8 mouse cellular contexts compared by ENCODE assay signal in genomic region chr15:12037217-12037616, GRCm38 (mm10). TPM values are rescaled to one million over a fixed set of nuclear protein-coding genes. Genes with fewer than 3 reads are reported as not detected.
A peak's percentile ranks its signal among the peaks of the same experiment; 100 is the strongest.
DNase-seq lines count a peak whose midpoint lies in the region; ATAC-seq and TF ChIP-seq lines count a peak whose summit lies in the region.

No protein-coding gene starts in this region.

- H3K27ac ChIP-seq in kidney, adult 2 months (ENCODE audit: insufficient read depth, low read depth, low read length), result no peak overlapping the region
- H3K27ac ChIP-seq in kidney, embryonic 15.5 days, result no peak overlapping the region
- peak overlapping the region; percentile 83 for H3K27ac ChIP-seq in ES-Bruce4 (ENCODE audit: insufficient read depth, low read length)
- H3K27ac ChIP-seq in liver, embryonic 11.5 days (ENCODE audit: low read depth, low read length), result no peak overlapping the region

- no peak overlapping the region for H3K4me3 ChIP-seq in kidney, adult 2 months (ENCODE audit: insufficient read depth, low read depth, low read length)
- no peak overlapping the region for H3K4me3 ChIP-seq in kidney, embryonic 15.5 days (replicated peaks)
- H3K4me3 ChIP-seq in ES-Bruce4 (ENCODE audit: low read depth, low read length), result peak overlapping the region; percentile 61
- no peak overlapping the region for H3K4me3 ChIP-seq in liver, embryonic 11.5 days (ENCODE audit: low read depth, low read length)

- no peak for TF ChIP-seq POLR2A in kidney, adult 2 months (IDR thresholded peaks at IDR 0.05; ENCODE audit: low read depth, low read length)
- TF ChIP-seq POLR2A in ES-Bruce4 (IDR thresholded peaks at IDR 0.05; ENCODE audit: insufficient read depth, low read length), result no peak

- TF ChIP-seq CTCF in kidney, adult 2 months (conservative IDR thresholded peaks at IDR 0.05; ENCODE audit: insufficient read depth, insufficient read length, low read depth, low read length), result peak; percentile 59
- TF ChIP-seq CTCF in ES-Bruce4 (IDR thresholded peaks at IDR 0.05; ENCODE audit: low read depth, low read length), result peak; percentile 54

- TF ChIP-seq EP300 in ES-Bruce4 (IDR thresholded peaks at IDR 0.05; ENCODE audit: insufficient read depth, low read depth, low read length), result peak; percentile 64

- H3K4me1 ChIP-seq in kidney, adult 2 months (ENCODE audit: control insufficient read depth, insufficient read depth, low read length), result no peaks in the 10 kb centered on the region
- no peaks in the 10 kb centered on the region for H3K4me1 ChIP-seq in kidney, embryonic 15.5 days
- no peaks in the 10 kb centered on the region for H3K4me1 ChIP-seq in ES-Bruce4 (ENCODE audit: control insufficient read depth, insufficient read depth, low read length)
- no peaks in the 10 kb centered on the region; the same call in 1 of the 2 replicates for H3K4me1 ChIP-seq in liver, embryonic 11.5 days (replicated peaks; ENCODE audit: control insufficient read depth, insufficient read depth, low read length)

- DNase-seq in kidney, adult 2 months, result peak; percentile 9
- DNase-seq in liver, embryonic 11.5 days (ENCODE audit: low spot score), result no peak
- peak; percentile 21 for DNase-seq in skeletal muscle tissue, adult 2 months (ENCODE audit: low read depth, low spot score)
- DNase-seq in right cerebral cortex, postnatal 10 days (ENCODE audit: low spot score in 2 of 2), result no peak
- no peak for DNase-seq in heart, adult 8-10 months (ENCODE audit: low spot score)
- DNase-seq in cerebellum, adult 9-10 months, result no peak

- no peak overlapping the region for H3K9ac ChIP-seq in kidney, embryonic 15.5 days
- H3K9ac ChIP-seq in ES-Bruce4 (ENCODE audit: low read depth, poor library complexity, severe bottlenecking), result peak overlapping the region; percentile 67
- no peak overlapping the region for H3K9ac ChIP-seq in liver, embryonic 11.5 days (ENCODE audit: low read depth, low read length)

- WGBS in kidney, adult 2 months, result 51% methylated on average over 7 of the region's 7 CpGs
- 53% methylated on average over 7 of the region's 7 CpGs for WGBS in kidney, embryonic 15.5 days
- 39% methylated on average over 7 of the region's 7 CpGs for WGBS in liver, embryonic 11.5 days

- H3K9me3 ChIP-seq in kidney, embryonic 15.5 days (replicated peaks), result no peaks in the 10 kb centered on the region
- H3K9me3 ChIP-seq in ES-Bruce4 (replicated peaks; ENCODE audit: control insufficient read depth, insufficient read depth, low read length, poor library complexity, severe bottlenecking), result no peaks in the 10 kb centered on the region
- no peaks in the 10 kb centered on the region for H3K9me3 ChIP-seq in liver, embryonic 11.5 days (ENCODE audit: control insufficient read depth, low read length)

- no peak for ATAC-seq in kidney, embryonic 15.5 days (replicated peaks; ENCODE audit: low FRiP score)
- ATAC-seq in liver, embryonic 11.5 days (replicated peaks; ENCODE audit: low FRiP score), result 0 out of 2 replicates have a peak, but pooled peaks have one; percentile 38

- H3K27me3 ChIP-seq in kidney, adult 2 months (replicated peaks; ENCODE audit: control insufficient read depth, insufficient read depth, low read length), result no peaks in the 10 kb centered on the region
- no peaks in the 10 kb centered on the region for H3K27me3 ChIP-seq in kidney, embryonic 15.5 days
- H3K27me3 ChIP-seq in ES-Bruce4 (ENCODE audit: control insufficient read depth, insufficient read depth, low read length, poor library complexity, severe bottlenecking), result no peaks in the 10 kb centered on the region
- H3K27me3 ChIP-seq in liver, embryonic 11.5 days (replicated peaks; ENCODE audit: control insufficient read depth, insufficient read depth, low read length), result no peaks in the 10 kb centered on the region

- no peak overlapping the region for H3K4me2 ChIP-seq in kidney, embryonic 15.5 days
- H3K4me2 ChIP-seq in liver, embryonic 11.5 days, result no peak overlapping the region

- H3K36me3 ChIP-seq in kidney, adult 2 months (ENCODE audit: control insufficient read depth, insufficient read depth, low read length), result no peaks in the 10 kb centered on the region
- H3K36me3 ChIP-seq in kidney, embryonic 15.5 days, result no peaks in the 10 kb centered on the region
- H3K36me3 ChIP-seq in ES-Bruce4 (ENCODE audit: control insufficient read depth, insufficient read depth, low read length, poor library complexity, severe bottlenecking), result no peaks in the 10 kb centered on the region
- H3K36me3 ChIP-seq in liver, embryonic 11.5 days (ENCODE audit: control insufficient read depth, insufficient read depth, low read length), result no peaks in the 10 kb centered on the region

RNA-seq across cellular contexts. Expression of gene Sub1, which starts 40.4 kb away (rescaled TPM):
- 5.0 and 10.5 TPM in 2 replicates for polyA plus RNA-seq in kidney, adult 2 months (2012; rRNA removed)
- polyA plus RNA-seq in kidney, embryonic 15.5 days (2015; fragmentation: Nextera tagmentation; extraction: Ambion mirVana), result 721 and 865 TPM in 2 replicates
- 508 and 525 TPM in 2 replicates for polyA plus RNA-seq in ES-Bruce4 (2011; ENCODE audit: insufficient read depth, insufficient read length, low read depth, missing spikeins)
- polyA plus RNA-seq in liver, embryonic 11.5 days (2014; fragmentation: Nextera tagmentation; extraction: Ambion mirVana), result 723 and 790 TPM in 2 replicates
- 10 to 100 TPM; 68.9 to 91.2 (median 83.6) TPM for total RNA-seq in heart, adult 8-10 months (2022)

Comparison
In these comparisons a context has a peak if more than half of its experiments do, and no peak if none do; other contexts are left out.
1. RNA of gene Sub1, which starts 40.4 kb away (polyA plus RNA-seq): 723 to 790 TPM in liver, embryonic 11.5 days, 721 to 865 TPM in kidney, embryonic 15.5 days and 508 to 525 TPM in ES-Bruce4; 5.0 to 10.5 TPM in kidney, adult 2 months; every median in the first group is over 10 times any median in the second.
2. DNase-seq: peak in kidney, adult 2 months (single experiment) and skeletal muscle tissue, adult 2 months (single experiment); none in liver, embryonic 11.5 days (single experiment), right cerebral cortex, postnatal 10 days (0 of 2), heart, adult 8-10 months (single experiment) and cerebellum, adult 9-10 months (single experiment).